Mouse (Mus musculus) liver, postnatal 0 days (tissue): ENCODE measurements at regions not wholly inside any gene's neighbourhood (a gene's known extent, or its start where the extent isn't known, plus 50 kb on each side); places are given as distances from the start of the nearest gene placed in this dataset.

ENCODE experiments used
- CTCF ChIP-seq: sonication (generic); IDR thresholded peaks from 2 replicates; pipeline ENCODE4 v1.5.1; 2016; ENCODE audit warnings: antibody characterized with exemption, low read depth
- EP300 ChIP-seq: IDR thresholded peaks from 2 replicates; pipeline ENCODE4 v1.6.1; 2016; ENCODE audit warnings: antibody characterized with exemption, low read depth, mild to moderate bottlenecking

DNA sequence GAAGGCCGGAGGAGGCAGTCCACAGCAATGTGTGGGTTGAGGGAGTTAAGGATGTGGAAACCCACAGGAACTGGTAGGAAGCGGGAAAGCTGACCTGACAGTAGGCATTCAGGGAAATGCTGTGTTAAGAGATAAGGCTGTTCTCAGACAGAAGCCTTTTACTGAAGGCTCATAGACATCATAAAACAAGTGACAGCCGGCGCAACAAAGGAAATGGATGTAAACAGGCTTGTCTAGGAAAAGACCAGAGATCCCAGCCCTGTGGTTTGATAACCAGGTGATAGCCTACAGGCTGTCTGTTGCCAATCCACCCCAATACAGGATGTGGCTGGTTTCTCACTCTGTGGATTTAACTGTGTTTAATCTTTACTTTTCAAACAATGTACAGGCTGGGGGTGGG, 66.7 kb upstream of the Vldlr start:
- TF ChIP-seq CTCF = no peak
- peak; percentile 35; the same call in 1 of the 2 replicates for TF ChIP-seq EP300
